Mouse (Mus musculus) liver, embryonic 11.5 days (tissue): ENCODE measurements around the gene Suv39h2. TPM values are rescaled to one million over a fixed set of nuclear protein-coding genes. Genes with fewer than 3 reads are reported as not detected.

Experiments used
- ATAC-seq: fragments of 200-750 bp; cut with Nextera tagmentation; replicated peaks from 2 replicates; pipeline ENCODE4 v1.8.0; 2017; ENCODE audit warnings: moderate number of reproducible peaks, mild to moderate bottlenecking, moderate TSS enrichment, moderate library complexity; ENCODE audit not compliant: low FRiP score
- DNase-seq: peaks from one replicate; pipeline ENCODE4 v3.0.0-alpha.2; 2017; ENCODE audit warnings: low spot score
- H3K27ac ChIP-seq: fragments of 300-500 bp; sonication (generic); 2 replicates; pipeline ENCODE4 v1.5.1; 2014; ENCODE audit warnings: mild to moderate bottlenecking, low read depth, low read length, control low read depth
- H3K27me3 ChIP-seq: fragments of 300-500 bp; sonication (generic); replicated peaks from 2 replicates; pipeline ENCODE4 v1.6.1; 2014; ENCODE audit warnings: low read length, mixed read lengths; ENCODE audit not compliant: control insufficient read depth, insufficient read depth
- H3K36me3 ChIP-seq: fragments of 300-500 bp; sonication (generic); 2 replicates; pipeline ENCODE4 v1.6.1; 2014; ENCODE audit warnings: mild to moderate bottlenecking, low read length, moderate library complexity, mixed read lengths; ENCODE audit not compliant: control insufficient read depth, insufficient read depth
- H3K4me1 ChIP-seq: fragments of 300-500 bp; sonication (generic); replicated peaks from 2 replicates; pipeline ENCODE4 v1.6.1; 2014; ENCODE audit warnings: low read length, mixed read lengths; ENCODE audit not compliant: control insufficient read depth, insufficient read depth
- H3K4me2 ChIP-seq: fragments of 300-500 bp; sonication (generic); 2 replicates; pipeline ENCODE4 v1.6.1; 2014; ENCODE audit warnings: mild to moderate bottlenecking, control low read depth, moderate library complexity
- H3K4me3 ChIP-seq: fragments of 300-500 bp; sonication (generic); 2 replicates; pipeline ENCODE4 v1.5.1; 2014; ENCODE audit warnings: low read depth, low read length, control low read depth
- H3K9ac ChIP-seq: fragments of 300-500 bp; sonication (generic); 2 replicates; pipeline ENCODE4 v1.6.1; 2014; ENCODE audit warnings: low read depth, low read length, control low read depth
- H3K9me3 ChIP-seq: fragments of 300-500 bp; sonication (generic); 2 replicates; pipeline ENCODE4 v1.6.1; 2016; ENCODE audit warnings: low read length, inconsistent platforms, mixed read lengths; ENCODE audit not compliant: control insufficient read depth
- WGBS: fragments of 180-500 bp; shearing (Covaris S2); extraction: QIAGEN DNeasy Blood & Tissue Kit; methylation state at CpG from one replicate; pipeline ENCODE4 v1.1.7; 2014; 5-methylcytosine and 5-hydroxymethylcytosine counted together
- polyA plus RNA-seq: library from polyadenylated mRNA; unstranded; fragments of >200 nt; fragmentation: Nextera tagmentation; extraction: Ambion mirVana; gene quantifications from 2 replicates; pipeline ENCODE4 v1.2.1, GENCODE M21; 2014

Gene Suv39h2
- polyA plus RNA-seq, 1 experiment from 2014 or later = 17.6 TPM

GRCm38 (mm10) chr2:3480239-3480638 is 5.4 kb upstream of the Suv39h2 start:
- Histone ChIP-seq H3K9ac (no peak overlapping the region), H3K4me1 (no peaks in the 10 kb centered on the region), H3K27ac (no peak overlapping the region), H3K27me3 (no peaks in the 10 kb centered on the region), H3K4me3 (no peak overlapping the region), H3K4me2 (0 out of 2 replicates have a peak overlapping the region, but pooled peaks have one; percentile 12), H3K36me3 (no peaks in the 10 kb centered on the region), H3K9me3 (peaks cover 3% of the 10 kb centered on the region; the same call in 1 of the 2 replicates)
- DNase-seq = no peak
- ATAC-seq = peak; percentile 84
- 36% methylated on average over 3 of the region's 3 CpGs for WGBS

- H3K9ac ChIP-seq = peak overlapping the region; percentile 48; the same call in 1 of the 2 replicates
- no peaks in the 10 kb centered on the region for H3K27me3 ChIP-seq
- H3K4me1 ChIP-seq = peaks cover 4% of the 10 kb centered on the region; the same call in 1 of the 2 replicates
- ATAC-seq = no peak
- 66% methylated on average over 3 of the region's 3 CpGs for WGBS
- 0 out of 2 replicates have a peak, but pooled peaks cover 3% of the 10 kb centered on the region for H3K36me3 ChIP-seq
- no peak overlapping the region for H3K4me3 ChIP-seq
- H3K4me2 ChIP-seq = peak overlapping the region; percentile 58
- no peak overlapping the region for H3K27ac ChIP-seq
- H3K9me3 ChIP-seq = peaks cover 3% of the 10 kb centered on the region; the same call in 1 of the 2 replicates
- DNase-seq = no peak
These were observed 968 bp upstream of the Suv39h2 start for GRCm38 (mm10) chr2:3475746-3476251.

- ATAC-seq (peak; percentile 66), DNase-seq (peak; percentile 64)
- Histone ChIP-seq H3K27ac (peak overlapping the region; percentile 92), H3K4me2 (peak overlapping the region; percentile 68), H3K9ac (peak overlapping the region; percentile 93), H3K4me1 (peaks cover 4% of the 10 kb centered on the region; the same call in 1 of the 2 replicates), H3K36me3 (peaks cover 3% of the 10 kb centered on the region; the same call in 1 of the 2 replicates), H3K4me3 (peak overlapping the region; percentile 93), H3K27me3 (no peaks in the 10 kb centered on the region), H3K9me3 (peaks cover 2% of the 10 kb centered on the region; the same call in 1 of the 2 replicates)
- under 1% methylated on average over 46 of the region's 46 CpGs for WGBS
These were observed 448 bp downstream of the Suv39h2 start for GRCm38 (mm10) chr2:3474361-3474805.

GRCm38 (mm10) chr2:3473891-3474290 is 940 bp downstream of the Suv39h2 start:
- Histone ChIP-seq H3K9ac (peak overlapping the region; percentile 93), H3K4me1 (peaks cover 4% of the 10 kb centered on the region; the same call in 1 of the 2 replicates), H3K9me3 (no peaks in the 10 kb centered on the region), H3K36me3 (peaks cover 3% of the 10 kb centered on the region; the same call in 1 of the 2 replicates), H3K4me2 (peak overlapping the region; percentile 68), H3K4me3 (peak overlapping the region; percentile 93), H3K27ac (peak overlapping the region; percentile 92), H3K27me3 (no peaks in the 10 kb centered on the region)
- WGBS = under 1% methylated on average over 12 of the region's 12 CpGs
- ATAC-seq = peak; percentile 43; the same call in 1 of the 2 replicates
- no peak for DNase-seq

- DNase-seq = no peak
- no peak overlapping the region for H3K9ac ChIP-seq
- H3K4me3 ChIP-seq = no peak overlapping the region
- H3K36me3 ChIP-seq = peaks cover 11% of the 10 kb centered on the region
- no peak for ATAC-seq
- H3K27ac ChIP-seq = no peak overlapping the region
- 87% methylated on average over 4 of the region's 4 CpGs for WGBS
- H3K9me3 ChIP-seq = no peaks in the 10 kb centered on the region
- H3K27me3 ChIP-seq = no peaks in the 10 kb centered on the region
- H3K4me1 ChIP-seq = no peaks in the 10 kb centered on the region
- no peak overlapping the region for H3K4me2 ChIP-seq
These were observed 18.2 kb downstream of the Suv39h2 start for GRCm38 (mm10) chr2:3456590-3456989.

- Histone ChIP-seq H3K27ac (no peak overlapping the region), H3K4me3 (no peak overlapping the region), H3K9me3 (no peaks in the 10 kb centered on the region), H3K4me2 (no peak overlapping the region), H3K4me1 (no peaks in the 10 kb centered on the region), H3K27me3 (no peaks in the 10 kb centered on the region), H3K36me3 (peaks cover 11% of the 10 kb centered on the region), H3K9ac (no peak overlapping the region)
- DNase-seq = no peak
- no peak for ATAC-seq
- 90% methylated on average over 3 of the region's 3 CpGs for WGBS
These were observed 21.7 kb downstream of the Suv39h2 start for GRCm38 (mm10) chr2:3453096-3453495.

GRCm38 (mm10) chr2:3449431-3449830 is 25.4 kb downstream of the Suv39h2 start:
- Histone ChIP-seq H3K27me3 (no peaks in the 10 kb centered on the region), H3K27ac (no peak overlapping the region)

GRCm38 (mm10) chr2:3445984-3446383 is 28.8 kb downstream of the Suv39h2 start:
- no peak overlapping the region for H3K27ac ChIP-seq
- no peak overlapping the region for H3K4me3 ChIP-seq
- H3K9ac ChIP-seq = no peak overlapping the region
- H3K27me3 ChIP-seq = no peaks in the 10 kb centered on the region
- H3K9me3 ChIP-seq = no peaks in the 10 kb centered on the region
- no peak for DNase-seq
- no peaks in the 10 kb centered on the region for H3K4me1 ChIP-seq
- ATAC-seq = no peak
- WGBS = 85% methylated on average over 4 of the region's 4 CpGs
- H3K36me3 ChIP-seq = peaks cover 5% of the 10 kb centered on the region
- no peak overlapping the region for H3K4me2 ChIP-seq

More at GRCm38 (mm10) chr2:3449431-3449830, 25.4 kb downstream of the Suv39h2 start:
- ATAC-seq = no peak
- Histone ChIP-seq H3K36me3 (peaks cover 13% of the 10 kb centered on the region), H3K4me2 (no peak overlapping the region), H3K4me3 (no peak overlapping the region), H3K4me1 (no peaks in the 10 kb centered on the region), H3K9ac (no peak overlapping the region), H3K9me3 (no peaks in the 10 kb centered on the region)
- 67% methylated on average over 2 of the region's 2 CpGs for WGBS
- no peak for DNase-seq

- H3K27me3 ChIP-seq = no peaks in the 10 kb centered on the region
- no peaks in the 10 kb centered on the region for H3K4me1 ChIP-seq
- H3K9me3 ChIP-seq = no peaks in the 10 kb centered on the region
- peaks cover 5% of the 10 kb centered on the region for H3K36me3 ChIP-seq
- 87% methylated on average over 7 of the region's 7 CpGs for WGBS
- ATAC-seq = no peak
- H3K27ac ChIP-seq = no peak overlapping the region
- no peak overlapping the region for H3K9ac ChIP-seq
- H3K4me2 ChIP-seq = no peak overlapping the region
- no peak for DNase-seq
- no peak overlapping the region for H3K4me3 ChIP-seq
These were observed 30.6 kb downstream of the Suv39h2 start for GRCm38 (mm10) chr2:3444206-3444605.
